Mouse (Mus musculus): ENCODE measurements at regions not wholly inside any gene's neighbourhood (a gene's known extent, or its start where the extent isn't known, plus 50 kb on each side); places are given as distances from the start of the nearest gene placed in this dataset.

GRCm38 (mm10) chr5:107048607-107049006 lies 84.5 kb downstream of the Cdc7 start:
- H3K4me2 ChIP-seq (ENCODE audit: low read length) = no peak overlapping the region
- H3K27me3 ChIP-seq (replicated peaks; ENCODE audit: control insufficient read depth, insufficient read depth, low read length) = no peaks in the 10 kb centered on the region
- no peaks in the 10 kb centered on the region for H3K9me3 ChIP-seq (replicated peaks; ENCODE audit: control insufficient read depth, low read length)
- DNase-seq (ENCODE audit: low spot score) (no peak), ATAC-seq (no peak)
- H3K4me3 ChIP-seq (ENCODE audit: low read depth, low read length) = no peak overlapping the region
- no peak overlapping the region for H3K27ac ChIP-seq (ENCODE audit: low read depth, low read length)
- 81% methylated on average over 5 of the region's 5 CpGs for WGBS
- no peaks in the 10 kb centered on the region for H3K4me1 ChIP-seq (ENCODE audit: control insufficient read depth, insufficient read depth, low read length)
- H3K9ac ChIP-seq (ENCODE audit: low read length) = no peak overlapping the region
- no peaks in the 10 kb centered on the region for H3K36me3 ChIP-seq (ENCODE audit: control insufficient read depth, insufficient read depth, low read length)

- WGBS = 85% methylated on average over 3 of the region's 3 CpGs
- ATAC-seq = no peak
- Histone ChIP-seq H3K4me1 (ENCODE audit: control insufficient read depth, insufficient read depth, low read length) (no peaks in the 10 kb centered on the region), H3K9me3 (replicated peaks; ENCODE audit: control insufficient read depth, low read length) (no peaks in the 10 kb centered on the region), H3K9ac (ENCODE audit: low read length) (no peak overlapping the region), H3K27me3 (replicated peaks; ENCODE audit: control insufficient read depth, insufficient read depth, low read length) (no peaks in the 10 kb centered on the region), H3K36me3 (ENCODE audit: control insufficient read depth, insufficient read depth, low read length) (no peaks in the 10 kb centered on the region), H3K27ac (ENCODE audit: low read depth, low read length) (no peak overlapping the region), H3K4me2 (ENCODE audit: low read length) (no peak overlapping the region), H3K4me3 (ENCODE audit: low read depth, low read length) (no peak overlapping the region)
- no peak for DNase-seq (ENCODE audit: low spot score)
Observed at GRCm38 (mm10) chr5:107050076-107050475, 86.0 kb downstream of the Cdc7 start.

- Histone ChIP-seq H3K4me2 (ENCODE audit: low read length) (no peak overlapping the region), H3K9ac (ENCODE audit: low read length) (no peak overlapping the region), H3K36me3 (ENCODE audit: control insufficient read depth, insufficient read depth, low read length) (no peaks in the 10 kb centered on the region), H3K4me1 (ENCODE audit: control insufficient read depth, insufficient read depth, low read length) (0 out of 2 replicates have a peak, but pooled peaks cover 3% of the 10 kb centered on the region), H3K9me3 (replicated peaks; ENCODE audit: control insufficient read depth, low read length) (no peaks in the 10 kb centered on the region), H3K27ac (ENCODE audit: low read depth, low read length) (no peak overlapping the region), H3K27me3 (replicated peaks; ENCODE audit: control insufficient read depth, insufficient read depth, low read length) (no peaks in the 10 kb centered on the region), H3K4me3 (ENCODE audit: low read depth, low read length) (no peak overlapping the region)
- ATAC-seq = no peak
- 85% methylated on average over 10 of the region's 10 CpGs for WGBS
- DNase-seq (ENCODE audit: low spot score) = no peak
Observed at GRCm38 (mm10) chr5:107051868-107052267, 87.7 kb downstream of the Cdc7 start.

GRCm38 (mm10) chr5:107054900-107055452 lies 90.9 kb downstream of the Cdc7 start:
- ATAC-seq (no peak), DNase-seq (ENCODE audit: low spot score) (no peak)
- H3K4me2 ChIP-seq (ENCODE audit: low read length) = no peak overlapping the region
- H3K36me3 ChIP-seq (ENCODE audit: control insufficient read depth, insufficient read depth, low read length) = no peaks in the 10 kb centered on the region
- H3K27ac ChIP-seq (ENCODE audit: low read depth, low read length) = no peak overlapping the region
- WGBS = 72% methylated on average over 6 of the region's 6 CpGs
- no peaks in the 10 kb centered on the region for H3K27me3 ChIP-seq (replicated peaks; ENCODE audit: control insufficient read depth, insufficient read depth, low read length)
- H3K9ac ChIP-seq (ENCODE audit: low read length) = no peak overlapping the region
- no peaks in the 10 kb centered on the region for H3K9me3 ChIP-seq (replicated peaks; ENCODE audit: control insufficient read depth, low read length)
- no peak overlapping the region for H3K4me3 ChIP-seq (ENCODE audit: low read depth, low read length)
- 0 out of 2 replicates have a peak, but pooled peaks cover 3% of the 10 kb centered on the region for H3K4me1 ChIP-seq (ENCODE audit: control insufficient read depth, insufficient read depth, low read length)

GRCm38 (mm10) chr5:107055455-107055854 lies 91.3 kb downstream of the Cdc7 start:
- ATAC-seq = peak; percentile 58; the same call in 1 of the 2 replicates
- no peaks in the 10 kb centered on the region for H3K27me3 ChIP-seq (replicated peaks; ENCODE audit: control insufficient read depth, insufficient read depth, low read length)
- WGBS = 36% methylated on average over 3 of the region's 3 CpGs
- H3K4me3 ChIP-seq (ENCODE audit: low read depth, low read length) = no peak overlapping the region
- no peak overlapping the region for H3K27ac ChIP-seq (ENCODE audit: low read depth, low read length)
- H3K4me2 ChIP-seq (ENCODE audit: low read length) = no peak overlapping the region
- no peaks in the 10 kb centered on the region for H3K9me3 ChIP-seq (replicated peaks; ENCODE audit: control insufficient read depth, low read length)
- no peaks in the 10 kb centered on the region for H3K36me3 ChIP-seq (ENCODE audit: control insufficient read depth, insufficient read depth, low read length)
- no peak overlapping the region for H3K9ac ChIP-seq (ENCODE audit: low read length)
- DNase-seq (ENCODE audit: low spot score) = peak; percentile 41
- 0 out of 2 replicates have a peak, but pooled peaks cover 3% of the 10 kb centered on the region for H3K4me1 ChIP-seq (ENCODE audit: control insufficient read depth, insufficient read depth, low read length)
